Mouse (Mus musculus): ENCODE measurements at regions not wholly inside any gene's neighbourhood (a gene's known extent, or its start where the extent isn't known, plus 50 kb on each side); places are given as distances from the start of the nearest gene placed in this dataset.
"Not testable (repeated sequence)": the region's sequence is repeated elsewhere in the genome, so short reads cannot be mapped to it uniquely, and the experiment has no call there.

- Histone ChIP-seq H3K4me2 (ENCODE audit: low read length) (no peak overlapping the region), H3K4me1 (replicated peaks; ENCODE audit: insufficient read depth, low read length) (no peaks in the 10 kb centered on the region), H3K27me3 (ENCODE audit: insufficient read depth, low read length) (no peaks in the 10 kb centered on the region), H3K9ac (ENCODE audit: low read depth, low read length) (no peak overlapping the region), H3K4me3 (replicated peaks; ENCODE audit: low read depth, low read length) (no peak overlapping the region), H3K36me3 (ENCODE audit: insufficient read depth, low read length) (no peaks in the 10 kb centered on the region), H3K9me3 (replicated peaks; ENCODE audit: low read length) (no peaks in the 10 kb centered on the region), H3K27ac (no peak overlapping the region)
- ATAC-seq (replicated peaks; ENCODE audit: low FRiP score, low read depth): no peak
- TF ChIP-seq CTCF (IDR thresholded peaks at IDR 0.05; ENCODE audit: low read depth): no peak
- no peak for DNase-seq (ENCODE audit: low spot score)
- WGBS: 48% methylated on average over 7 of the region's 7 CpGs
Observed at GRCm38 (mm10) chr11:52460190-52460780, 64.1 kb downstream of the 9530068E07Rik start.

GRCm38 (mm10) chr11:52471128-52471527 is 74.9 kb downstream of the 9530068E07Rik start:
- not testable (repeated sequence) for H3K27ac ChIP-seq; ATAC-seq (replicated peaks; ENCODE audit: low FRiP score, low read depth); H3K4me2 ChIP-seq (ENCODE audit: low read length); DNase-seq (ENCODE audit: low spot score); H3K4me3 ChIP-seq (replicated peaks; ENCODE audit: low read depth, low read length); H3K4me1 ChIP-seq (replicated peaks; ENCODE audit: insufficient read depth, low read length); H3K36me3 ChIP-seq (ENCODE audit: insufficient read depth, low read length); H3K27me3 ChIP-seq (ENCODE audit: insufficient read depth, low read length); H3K9ac ChIP-seq (ENCODE audit: low read depth, low read length); H3K9me3 ChIP-seq (replicated peaks; ENCODE audit: low read length)
- WGBS: 67% methylated on average over 6 of the region's 6 CpGs

GRCm38 (mm10) chr11:52480111-52480510 is 83.9 kb downstream of the 9530068E07Rik start:
- not testable (repeated sequence) for DNase-seq (ENCODE audit: low spot score); H3K9ac ChIP-seq (ENCODE audit: low read depth, low read length); H3K4me2 ChIP-seq (ENCODE audit: low read length); ATAC-seq (replicated peaks; ENCODE audit: low FRiP score, low read depth); H3K4me3 ChIP-seq (replicated peaks; ENCODE audit: low read depth, low read length); H3K27me3 ChIP-seq (ENCODE audit: insufficient read depth, low read length); H3K9me3 ChIP-seq (replicated peaks; ENCODE audit: low read length); H3K36me3 ChIP-seq (ENCODE audit: insufficient read depth, low read length); H3K27ac ChIP-seq; H3K4me1 ChIP-seq (replicated peaks; ENCODE audit: insufficient read depth, low read length)
- WGBS: 50% methylated on average over 10 of the region's 10 CpGs

GRCm38 (mm10) chr11:52480694-52481093 is 84.5 kb downstream of the 9530068E07Rik start:
- ATAC-seq (replicated peaks; ENCODE audit: low FRiP score, low read depth); H3K4me3 ChIP-seq (replicated peaks; ENCODE audit: low read depth, low read length); H3K27ac ChIP-seq; H3K4me1 ChIP-seq (replicated peaks; ENCODE audit: insufficient read depth, low read length); DNase-seq (ENCODE audit: low spot score); H3K36me3 ChIP-seq (ENCODE audit: insufficient read depth, low read length); H3K27me3 ChIP-seq (ENCODE audit: insufficient read depth, low read length); H3K9ac ChIP-seq (ENCODE audit: low read depth, low read length); H3K9me3 ChIP-seq (replicated peaks; ENCODE audit: low read length); H3K4me2 ChIP-seq (ENCODE audit: low read length): not testable (repeated sequence)
- WGBS: 60% methylated on average over 24 of the region's 24 CpGs

GRCm38 (mm10) chr11:52483534-52483933 is 87.3 kb downstream of the 9530068E07Rik start:
- not testable (repeated sequence) for H3K4me1 ChIP-seq (replicated peaks; ENCODE audit: insufficient read depth, low read length); H3K27ac ChIP-seq; DNase-seq (ENCODE audit: low spot score); H3K9ac ChIP-seq (ENCODE audit: low read depth, low read length); H3K4me3 ChIP-seq (replicated peaks; ENCODE audit: low read depth, low read length); H3K36me3 ChIP-seq (ENCODE audit: insufficient read depth, low read length); ATAC-seq (replicated peaks; ENCODE audit: low FRiP score, low read depth); H3K9me3 ChIP-seq (replicated peaks; ENCODE audit: low read length); H3K4me2 ChIP-seq (ENCODE audit: low read length); H3K27me3 ChIP-seq (ENCODE audit: insufficient read depth, low read length)
- 92% methylated on average over 4 of the region's 8 CpGs for WGBS

- not testable (repeated sequence) for H3K4me1 ChIP-seq (replicated peaks; ENCODE audit: insufficient read depth, low read length); H3K9me3 ChIP-seq (replicated peaks; ENCODE audit: low read length)
- 73% methylated on average over 4 of the region's 4 CpGs for WGBS
Observed at GRCm38 (mm10) chr11:52488538-52488937, 92.3 kb downstream of the 9530068E07Rik start.

DNA sequence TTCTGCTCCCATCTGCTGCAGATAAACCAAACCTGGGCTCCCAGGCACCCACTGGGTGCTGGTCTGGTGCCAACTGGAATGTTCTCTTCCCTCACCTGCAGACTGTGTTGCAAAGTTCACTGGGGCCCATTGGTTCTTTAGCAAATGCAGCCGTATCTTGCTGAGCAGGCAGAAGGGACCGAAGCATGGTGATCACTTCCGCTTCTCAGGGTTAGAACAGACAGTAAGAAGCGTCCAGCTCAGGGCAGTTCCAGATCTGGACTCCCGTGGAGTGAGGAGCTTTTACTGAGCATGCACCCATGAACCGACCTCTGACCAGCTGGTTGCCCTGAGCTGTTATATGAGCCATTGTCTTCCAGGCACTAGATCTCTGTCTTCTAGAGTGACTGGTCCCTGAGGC is 97.1 kb downstream of the 9530068E07Rik start:
- no peak for TF ChIP-seq CTCF (IDR thresholded peaks at IDR 0.05; ENCODE audit: low read depth)
- peak; percentile 74; the same call in 1 of the 2 replicates for ATAC-seq (replicated peaks; ENCODE audit: low FRiP score, low read depth)
- Histone ChIP-seq H3K4me1 (replicated peaks; ENCODE audit: insufficient read depth, low read length) (no peaks in the 10 kb centered on the region), H3K27me3 (ENCODE audit: insufficient read depth, low read length) (no peaks in the 10 kb centered on the region), H3K4me3 (replicated peaks; ENCODE audit: low read depth, low read length) (no peak overlapping the region), H3K9ac (ENCODE audit: low read depth, low read length) (no peak overlapping the region), H3K9me3 (replicated peaks; ENCODE audit: low read length) (no peaks in the 10 kb centered on the region), H3K4me2 (ENCODE audit: low read length) (no peak overlapping the region), H3K27ac (no peak overlapping the region), H3K36me3 (ENCODE audit: insufficient read depth, low read length) (no peaks in the 10 kb centered on the region)
- no peak for DNase-seq (ENCODE audit: low spot score)
- 70% methylated on average over 6 of the region's 6 CpGs for WGBS

More at GRCm38 (mm10) chr11:52488538-52488937, 92.3 kb downstream of the 9530068E07Rik start:
- ATAC-seq (replicated peaks; ENCODE audit: low FRiP score, low read depth); H3K27ac ChIP-seq; H3K36me3 ChIP-seq (ENCODE audit: insufficient read depth, low read length); H3K4me3 ChIP-seq (replicated peaks; ENCODE audit: low read depth, low read length); DNase-seq (ENCODE audit: low spot score); H3K27me3 ChIP-seq (ENCODE audit: insufficient read depth, low read length); H3K9ac ChIP-seq (ENCODE audit: low read depth, low read length); H3K4me2 ChIP-seq (ENCODE audit: low read length): not testable (repeated sequence)
- TF ChIP-seq CTCF (IDR thresholded peaks at IDR 0.05; ENCODE audit: low read depth): peak; percentile 42; the same call in 1 of the 2 replicates

Data from kidney, postnatal 0 days (tissue).